Mouse (Mus musculus) liver, adult (tissue): ENCODE measurements at regions not wholly inside any gene's neighbourhood (a gene's known extent, or its start where the extent isn't known, plus 50 kb on each side); places are given as distances from the start of the nearest gene placed in this dataset.

Experiments used
- GATA4 ChIP-seq: IDR thresholded peaks from 2 replicates; pipeline ENCODE4 v1.6.1; 2014; ENCODE audit warnings: mild to moderate bottlenecking, low read length; ENCODE audit not compliant: insufficient replicate concordance

DNA sequence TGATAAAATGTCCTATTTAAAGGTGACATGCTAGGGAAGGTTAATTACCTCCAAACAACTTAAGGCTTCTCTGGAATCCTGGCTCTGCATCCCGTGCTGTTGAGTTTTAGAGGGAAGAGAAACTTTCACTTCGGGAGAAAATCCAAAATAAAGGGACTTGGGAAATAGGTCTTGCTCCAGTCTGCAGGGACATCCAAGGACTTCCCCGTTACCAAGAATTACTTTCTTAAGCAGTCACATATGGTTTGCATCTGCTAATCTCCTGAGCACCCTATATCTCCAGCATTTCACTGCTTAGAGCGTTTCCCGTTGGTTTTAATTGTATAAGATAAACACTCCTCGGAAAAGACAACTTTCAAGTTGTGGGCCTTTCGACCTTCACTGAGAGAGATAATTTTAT, 63.3 kb upstream of the Gimd1 start:
- no peak for TF ChIP-seq GATA4
